Mouse (Mus musculus) layer of hippocampus, adult 9-11 months (tissue): ENCODE results near the gene Defb6.

Experiments used
- DNase-seq: peaks from one replicate; pipeline ENCODE4 v3.0.0; 2022

The Defb6 gene

GRCm38 (mm10) chr8:19225161-19225560 lies at the start of gene Defb6:
Gene Defb6, plus strand, starts transcription at chr8:19225478.
- no peak for DNase-seq

DNA sequence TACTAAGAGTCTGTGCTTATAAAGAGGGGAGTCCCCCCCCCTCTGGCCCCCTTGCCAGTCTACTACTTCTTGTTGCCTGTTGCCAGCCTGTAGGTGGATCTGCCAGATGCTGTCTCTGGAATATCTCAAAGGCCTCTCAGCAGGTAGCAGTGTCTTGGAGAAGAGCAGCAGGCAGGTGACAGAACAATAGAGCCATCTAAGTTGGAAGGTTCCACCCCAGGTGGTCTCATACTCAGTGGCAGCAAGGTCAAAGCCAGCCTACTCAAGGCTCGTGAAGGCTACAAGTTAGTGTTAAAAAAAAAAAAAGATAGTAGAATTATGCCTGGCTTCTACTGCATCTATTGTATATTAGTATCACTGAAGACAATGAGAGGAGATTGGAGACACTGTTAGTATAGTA lies 12.8 kb downstream of the Defb6 start:
- no peak for DNase-seq

DNA sequence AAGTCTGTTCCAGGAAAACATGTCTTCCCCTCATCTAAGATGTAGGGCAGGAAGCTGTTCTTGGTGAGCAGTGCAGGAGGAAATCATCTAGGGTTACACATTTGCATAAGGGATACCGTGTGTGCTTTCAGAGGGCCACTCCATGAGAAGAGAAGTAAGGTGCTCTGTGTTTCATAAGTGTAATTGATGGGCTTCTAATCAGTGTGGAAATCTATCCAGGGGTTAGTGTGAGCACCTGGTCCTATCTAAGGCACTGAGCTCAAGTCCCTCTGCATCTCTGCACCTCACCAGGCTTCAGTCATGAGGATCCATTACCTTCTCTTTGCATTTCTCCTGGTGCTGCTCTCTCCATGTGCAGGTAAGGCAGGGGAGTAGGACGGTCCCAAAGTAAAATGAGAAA lies 14.3 kb downstream of the Defb6 start, which contains the start of gene Defb46:
TSS of gene Defb46 (plus strand) at position 301 of the 400 bp plus-strand sequence.
- no peak for DNase-seq

DNA sequence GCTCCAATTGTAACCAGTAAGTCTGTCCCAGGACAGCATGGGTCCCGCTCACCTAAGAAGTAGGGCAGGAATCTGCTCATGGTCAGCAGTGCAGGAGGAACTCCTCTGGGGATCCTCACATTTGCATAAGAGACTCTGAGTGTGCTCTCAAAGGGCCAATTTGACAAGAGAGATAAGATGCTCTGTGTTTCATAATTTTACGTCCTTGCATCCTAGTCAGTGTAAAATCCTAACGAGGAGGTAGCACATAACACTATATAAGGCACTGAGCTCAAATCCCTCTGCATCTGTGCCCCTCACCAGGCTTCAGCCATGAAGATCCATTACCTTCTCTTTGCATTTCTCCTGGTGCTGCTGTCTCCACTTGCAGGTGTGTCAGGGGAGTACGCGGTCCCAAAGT lies 22.0 kb downstream of the Defb6 start, which contains the start of gene Defb5:
TSS of gene Defb5 (plus strand) at position 301 of the 400 bp plus-strand sequence.
- DNase-seq: no peak

DNA sequence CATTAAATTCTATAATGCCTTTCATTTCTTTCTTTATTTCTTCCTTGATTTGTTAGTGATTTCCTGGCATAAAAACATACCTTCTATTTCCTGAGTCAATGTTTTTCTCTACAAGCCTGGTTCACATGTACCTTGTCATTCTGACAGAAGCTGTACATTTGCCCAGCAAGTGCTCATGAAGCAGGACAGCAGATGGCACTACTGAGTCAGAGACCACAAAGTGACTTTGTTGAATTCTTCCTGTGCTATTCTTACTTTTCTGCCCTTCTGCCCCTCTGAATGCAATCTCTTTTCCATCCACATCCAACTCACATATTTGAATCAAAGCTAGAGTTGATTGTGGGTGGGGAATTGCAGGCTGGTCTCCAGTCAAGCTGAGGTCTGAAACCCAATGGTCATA lies 32.9 kb downstream of the Defb6 start:
- DNase-seq: no peak

GRCm38 (mm10) chr8:19259667-19260066 lies 34.4 kb downstream of the Defb6 start:
- no peak for DNase-seq
